Mouse (Mus musculus) neural tube, embryonic 10.5 days (tissue): ENCODE measurements around the gene Olfr91.
A peak's percentile ranks its signal among the peaks of the same experiment; 100 is the strongest.
"Not testable (repeated sequence)": the region's sequence is repeated elsewhere in the genome, so short reads cannot be mapped to it uniquely, and the experiment has no call there.

Experiments used
- DNase-seq: peaks from one replicate; pipeline ENCODE4 v3.0.0-alpha.2; 2017; ENCODE audit warnings: low spot score; ENCODE audit errors: extremely low spot score

The Olfr91 gene

GRCm38 (mm10) chr17:37098178-37098577, at the start of gene Olfr91:
Olfr91 (minus strand) TSS chr17:37098278.
- no peak for DNase-seq

- DNase-seq = not testable (repeated sequence)
Measured at GRCm38 (mm10) chr17:37131366-37131765, 33.3 kb upstream of the Olfr91 start.

- no peak for DNase-seq
Measured at GRCm38 (mm10) chr17:37119988-37120387, 21.9 kb upstream of the Olfr91 start, which contains the start of gene Olfr92. Olfr92 (minus strand) TSS chr17:37120088.

GRCm38 (mm10) chr17:37093289-37093688, 4.8 kb downstream of the Olfr91 start:
- no peak for DNase-seq

GRCm38 (mm10) chr17:37092198-37092597, 5.9 kb downstream of the Olfr91 start:
- no peak for DNase-seq

- DNase-seq = no peak
Measured at GRCm38 (mm10) chr17:37088399-37088798, 9.7 kb downstream of the Olfr91 start, which contains the start of gene Olfr90. Olfr90 (minus strand) TSS chr17:37088499.

GRCm38 (mm10) chr17:37085545-37085944, 12.5 kb downstream of the Olfr91 start:
- no peak for DNase-seq

- DNase-seq = no peak
Measured at GRCm38 (mm10) chr17:37084632-37085031, 13.4 kb downstream of the Olfr91 start.

GRCm38 (mm10) chr17:37083327-37083726, 14.8 kb downstream of the Olfr91 start:
- DNase-seq = peak; percentile 76

- no peak for DNase-seq
Measured at GRCm38 (mm10) chr17:37081659-37082058, 16.4 kb downstream of the Olfr91 start.

- DNase-seq = no peak
Measured at GRCm38 (mm10) chr17:37080119-37080518, 18.0 kb downstream of the Olfr91 start.

- DNase-seq = no peak
Measured at GRCm38 (mm10) chr17:37078990-37079389, 19.1 kb downstream of the Olfr91 start.

GRCm38 (mm10) chr17:37078193-37078592, 19.9 kb downstream of the Olfr91 start:
- DNase-seq = no peak

- no peak for DNase-seq
Measured at GRCm38 (mm10) chr17:37075766-37076165, 22.3 kb downstream of the Olfr91 start.

GRCm38 (mm10) chr17:37075181-37075580, 22.9 kb downstream of the Olfr91 start:
- no peak for DNase-seq

GRCm38 (mm10) chr17:37072730-37073276, 25.3 kb downstream of the Olfr91 start:
- no peak for DNase-seq

GRCm38 (mm10) chr17:37072080-37072729, 25.9 kb downstream of the Olfr91 start:
- no peak for DNase-seq

- no peak for DNase-seq
Measured at GRCm38 (mm10) chr17:37070121-37070520, 28.0 kb downstream of the Olfr91 start.

- no peak for DNase-seq
Measured at GRCm38 (mm10) chr17:37067861-37068260, 30.2 kb downstream of the Olfr91 start.

GRCm38 (mm10) chr17:37065993-37066392, 32.1 kb downstream of the Olfr91 start:
- no peak for DNase-seq

GRCm38 (mm10) chr17:37063686-37064495, 34.2 kb downstream of the Olfr91 start:
- DNase-seq = no peak

- DNase-seq = no peak
Measured at GRCm38 (mm10) chr17:37063063-37063462, 35.0 kb downstream of the Olfr91 start.
